Mouse (Mus musculus) olfactory bulb, adult 2 months (tissue): ENCODE measurements around the gene Mafb.

Source experiments
- CTCF ChIP-seq: fragments of 200-500 bp; IDR thresholded peaks from 2 replicates; pipeline ENCODE4 v1.5.1; 2012; ENCODE audit warnings: low read depth, mild to moderate bottlenecking, low read length, moderate library complexity; ENCODE audit not compliant: insufficient read depth
- POLR2A ChIP-seq: fragments of 200-500 bp; IDR thresholded peaks from 2 replicates; pipeline ENCODE4 v1.6.1; 2012; ENCODE audit warnings: mild to moderate bottlenecking, low read depth, low read length, moderate library complexity; ENCODE audit not compliant: insufficient read depth

GRCm38 (mm10) chr2:160351038-160351574 lies 15.8 kb downstream of the Mafb start:
- TF ChIP-seq CTCF (no peak), POLR2A (no peak)
